Mouse (Mus musculus) limb, embryonic 10.5 days (tissue): ENCODE data around the gene Ddx25. TPM values are rescaled to one million over a fixed set of nuclear protein-coding genes. Genes with fewer than 3 reads are reported as not detected.
A peak's percentile ranks its signal among the peaks of the same experiment; 100 is the strongest.

ENCODE experiments used
- DNase-seq: peaks from one replicate; pipeline ENCODE4 v3.0.0-alpha.2; 2017; ENCODE audit warnings: low spot score
- H3K27ac ChIP-seq: fragments of 300-500 bp; sonication (generic); 2 replicates; pipeline ENCODE4 v1.5.1; 2016; ENCODE audit warnings: mild to moderate bottlenecking
- H3K27me3 ChIP-seq: fragments of 300-500 bp; sonication (generic); 2 replicates; pipeline ENCODE4 v1.6.1; 2016; ENCODE audit warnings: low read depth, mild to moderate bottlenecking; ENCODE audit not compliant: poor library complexity, severe bottlenecking
- H3K36me3 ChIP-seq: fragments of 300-500 bp; sonication (generic); 2 replicates; pipeline ENCODE4 v1.6.1; 2016; ENCODE audit warnings: mild to moderate bottlenecking, moderate library complexity
- H3K4me1 ChIP-seq: fragments of 300-500 bp; sonication (generic); 2 replicates; pipeline ENCODE4 v1.6.1; 2016
- H3K4me3 ChIP-seq: fragments of 300-500 bp; sonication (generic); 2 replicates; pipeline ENCODE4 v1.5.1; 2016; ENCODE audit warnings: mild to moderate bottlenecking, moderate library complexity
- H3K9me3 ChIP-seq: fragments of 300-500 bp; sonication (generic); replicated peaks from 2 replicates; pipeline ENCODE4 v1.6.1; 2016; ENCODE audit warnings: mild to moderate bottlenecking
- WGBS: fragments of 180-500 bp; shearing (Covaris S2); methylation state at CpG from one replicate; pipeline ENCODE4 v1.1.7; 2016; 5-methylcytosine and 5-hydroxymethylcytosine counted together
- polyA plus RNA-seq: library from polyadenylated mRNA; unstranded; fragments of >200 nt; fragmentation: Nextera tagmentation; extraction: Ambion mirVana; gene quantifications from 2 replicates; pipeline ENCODE4 v1.2.1, GENCODE M21; 2016

Gene Ddx25
- polyA plus RNA-seq: 4.9 and 6.0 TPM in 2 replicates

GRCm38 (mm10) chr9:35558257-35559008 is at the start of gene Ddx25, which contains the start of gene Pus3:
Gene Ddx25, minus strand, starts transcription at chr9:35558528.
Gene Pus3, plus strand, starts transcription at chr9:35558595.
- Histone ChIP-seq H3K4me3 (peak within 1 kb of the TSS; percentile 74), H3K9me3 (no peaks in the 10 kb centered on the region), H3K27me3 (peaks cover 11% of the 10 kb centered on the region; the same call in 1 of the 2 replicates), H3K4me1 (peaks cover 19% of the 10 kb centered on the region), H3K27ac (peak within 1 kb of the TSS; percentile 89), H3K36me3 (peaks cover 26% of the 10 kb centered on the region)
- peak; percentile 80 for DNase-seq
- 1% methylated on average over 59 of the region's 59 CpGs for WGBS

GRCm38 (mm10) chr9:35607647-35608405 is 49.5 kb upstream of the Ddx25 start:
- H3K4me3 ChIP-seq: no peak overlapping the region
- H3K9me3 ChIP-seq: no peaks in the 10 kb centered on the region
- H3K4me1 ChIP-seq: no peaks in the 10 kb centered on the region
- WGBS: 77% methylated on average over 8 of the region's 8 CpGs
- no peaks in the 10 kb centered on the region for H3K36me3 ChIP-seq
- H3K27ac ChIP-seq: no peak overlapping the region
- DNase-seq: no peak
- no peaks in the 10 kb centered on the region for H3K27me3 ChIP-seq

GRCm38 (mm10) chr9:35592903-35593302 is 34.6 kb upstream of the Ddx25 start:
- WGBS: 15% methylated on average over 2 of the region's 2 CpGs
- Histone ChIP-seq H3K27me3 (no peaks in the 10 kb centered on the region), H3K27ac (no peak overlapping the region), H3K4me1 (no peaks in the 10 kb centered on the region), H3K9me3 (no peaks in the 10 kb centered on the region), H3K4me3 (no peak overlapping the region), H3K36me3 (no peaks in the 10 kb centered on the region)
- DNase-seq: no peak

GRCm38 (mm10) chr9:35587674-35588073 is 29.3 kb upstream of the Ddx25 start:
- 31% methylated on average over 1 of the region's 1 CpGs for WGBS
- Histone ChIP-seq H3K4me1 (no peaks in the 10 kb centered on the region), H3K9me3 (no peaks in the 10 kb centered on the region), H3K4me3 (no peak overlapping the region), H3K36me3 (no peaks in the 10 kb centered on the region), H3K27ac (no peak overlapping the region), H3K27me3 (no peaks in the 10 kb centered on the region)
- DNase-seq: no peak

GRCm38 (mm10) chr9:35574416-35574815 is 16.1 kb upstream of the Ddx25 start:
- Histone ChIP-seq H3K27ac (no peak overlapping the region), H3K27me3 (peaks cover 34% of the 10 kb centered on the region), H3K4me1 (peaks cover 6% of the 10 kb centered on the region), H3K4me3 (peak overlapping the region; percentile 42), H3K9me3 (no peaks in the 10 kb centered on the region), H3K36me3 (no peaks in the 10 kb centered on the region)
- 4% methylated on average over 32 of the region's 32 CpGs for WGBS
- DNase-seq: peak; percentile 45

- peaks cover 24% of the 10 kb centered on the region for H3K27me3 ChIP-seq
- H3K4me3 ChIP-seq: peak overlapping the region; percentile 83
- 14% methylated on average over 5 of the region's 5 CpGs for WGBS
- H3K9me3 ChIP-seq: no peaks in the 10 kb centered on the region
- peaks cover 28% of the 10 kb centered on the region for H3K36me3 ChIP-seq
- DNase-seq: no peak
- peak overlapping the region; percentile 94 for H3K27ac ChIP-seq
- H3K4me1 ChIP-seq: peaks cover 11% of the 10 kb centered on the region
Measured at GRCm38 (mm10) chr9:35570663-35571062, 12.3 kb upstream of the Ddx25 start.

GRCm38 (mm10) chr9:35569571-35570534 is 11.5 kb upstream of the Ddx25 start, which contains the start of the genes Pate2 and Hyls1:
Gene Pate2, plus strand, starts transcription at chr9:35570284.
Gene Hyls1, minus strand, starts transcription at chr9:35570398.
- under 1% methylated on average over 86 of the region's 86 CpGs for WGBS
- H3K4me1 ChIP-seq: peaks cover 11% of the 10 kb centered on the region
- H3K9me3 ChIP-seq: no peaks in the 10 kb centered on the region
- peak within 1 kb of the TSS; percentile 83 for H3K4me3 ChIP-seq
- H3K36me3 ChIP-seq: peaks cover 36% of the 10 kb centered on the region
- DNase-seq: peak; percentile 90
- H3K27ac ChIP-seq: peak within 1 kb of the TSS; percentile 94
- H3K27me3 ChIP-seq: peaks cover 16% of the 10 kb centered on the region

- WGBS: 88% methylated on average over 3 of the region's 3 CpGs
- peaks cover 54% of the 10 kb centered on the region for H3K36me3 ChIP-seq
Measured at GRCm38 (mm10) chr9:35567995-35568394, 9.7 kb upstream of the Ddx25 start.

GRCm38 (mm10) chr9:35564536-35565240 is 6.4 kb upstream of the Ddx25 start:
- no peak overlapping the region for H3K4me3 ChIP-seq

More at GRCm38 (mm10) chr9:35567995-35568394, 9.7 kb upstream of the Ddx25 start:
- Histone ChIP-seq H3K27ac (no peak overlapping the region), H3K9me3 (no peaks in the 10 kb centered on the region), H3K4me3 (no peak overlapping the region), H3K4me1 (peaks cover 5% of the 10 kb centered on the region; the same call in 1 of the 2 replicates), H3K27me3 (no peaks in the 10 kb centered on the region)
- no peak for DNase-seq

GRCm38 (mm10) chr9:35561583-35561982 is 3.3 kb upstream of the Ddx25 start:
- Histone ChIP-seq H3K36me3 (peaks cover 56% of the 10 kb centered on the region), H3K27ac (no peak overlapping the region), H3K9me3 (no peaks in the 10 kb centered on the region), H3K4me3 (no peak overlapping the region), H3K27me3 (peaks cover 11% of the 10 kb centered on the region; the same call in 1 of the 2 replicates), H3K4me1 (peaks cover 19% of the 10 kb centered on the region)
- 88% methylated on average over 6 of the region's 6 CpGs for WGBS
- DNase-seq: no peak

More at GRCm38 (mm10) chr9:35564536-35565240, 6.4 kb upstream of the Ddx25 start:
- Histone ChIP-seq H3K27me3 (no peaks in the 10 kb centered on the region), H3K36me3 (peaks cover 75% of the 10 kb centered on the region), H3K4me1 (peaks cover 10% of the 10 kb centered on the region; the same call in 1 of the 2 replicates), H3K9me3 (no peaks in the 10 kb centered on the region), H3K27ac (no peak overlapping the region)
- DNase-seq: no peak
- 97% methylated on average over 5 of the region's 5 CpGs for WGBS

GRCm38 (mm10) chr9:35561076-35561475 is 2.7 kb upstream of the Ddx25 start:
- 94% methylated on average over 11 of the region's 11 CpGs for WGBS
- no peaks in the 10 kb centered on the region for H3K9me3 ChIP-seq
- H3K36me3 ChIP-seq: peaks cover 51% of the 10 kb centered on the region
- DNase-seq: no peak
- H3K27me3 ChIP-seq: peaks cover 11% of the 10 kb centered on the region; the same call in 1 of the 2 replicates
- peaks cover 19% of the 10 kb centered on the region for H3K4me1 ChIP-seq
- H3K4me3 ChIP-seq: no peak overlapping the region
- H3K27ac ChIP-seq: no peak overlapping the region
